Mouse (Mus musculus) frontal cortex, postnatal 25 days (tissue): ENCODE measurements at regions not wholly inside any gene's neighbourhood (a gene's known extent, or its start where the extent isn't known, plus 50 kb on each side); places are given as distances from the start of the nearest gene placed in this dataset.

Experiments used
- DNase-seq, 2 experiments: peaks; one replicate each; pipeline ENCODE4 v3.0.0; 2022; ENCODE audit warnings: low spot score in 2 of 2

GRCm38 (mm10) chr2:166271373-166272189 is 116.1 kb upstream of the Sulf2 start:
- DNase-seq, result no peak

GRCm38 (mm10) chr2:166270007-166270406 is 114.5 kb upstream of the Sulf2 start:
- no peak for DNase-seq

- no peak for DNase-seq
Measured at GRCm38 (mm10) chr2:166266915-166267314, 111.5 kb upstream of the Sulf2 start.

GRCm38 (mm10) chr2:166266507-166266906 is 111.0 kb upstream of the Sulf2 start:
- no peak for DNase-seq

- DNase-seq, result no peak
Measured at GRCm38 (mm10) chr2:166264756-166265155, 109.3 kb upstream of the Sulf2 start.

- no peak for DNase-seq
Measured at GRCm38 (mm10) chr2:166261799-166262198, 106.3 kb upstream of the Sulf2 start.

GRCm38 (mm10) chr2:166261065-166261464 is 105.6 kb upstream of the Sulf2 start:
- no peak for DNase-seq

- DNase-seq, result no peak
Measured at GRCm38 (mm10) chr2:166258771-166259180, 103.3 kb upstream of the Sulf2 start.

- DNase-seq, result no peak
Measured at GRCm38 (mm10) chr2:166257666-166258065, 102.2 kb upstream of the Sulf2 start.

GRCm38 (mm10) chr2:166256193-166256592 is 100.7 kb upstream of the Sulf2 start:
- DNase-seq, result no peak

GRCm38 (mm10) chr2:166254581-166254980 is 99.1 kb upstream of the Sulf2 start:
- no peak for DNase-seq

- DNase-seq, result no peak
Measured at GRCm38 (mm10) chr2:166252107-166252506, 96.6 kb upstream of the Sulf2 start.

- no peak for DNase-seq
Measured at GRCm38 (mm10) chr2:166251421-166251820, 96.0 kb upstream of the Sulf2 start.

GRCm38 (mm10) chr2:166250571-166250970 is 95.1 kb upstream of the Sulf2 start:
- DNase-seq, result no peak

- no peak for DNase-seq
Measured at GRCm38 (mm10) chr2:166249338-166249950, 94.0 kb upstream of the Sulf2 start.

GRCm38 (mm10) chr2:166246401-166247189 is 91.1 kb upstream of the Sulf2 start:
- DNase-seq, result no peak

- no peak for DNase-seq
Measured at GRCm38 (mm10) chr2:166245219-166245618, 89.8 kb upstream of the Sulf2 start.

- no peak for DNase-seq
Measured at GRCm38 (mm10) chr2:166242786-166243521, 87.5 kb upstream of the Sulf2 start.

- DNase-seq, result peak; percentile 22 to 33
Measured at GRCm38 (mm10) chr2:166241310-166241709, 85.8 kb upstream of the Sulf2 start.

GRCm38 (mm10) chr2:166240056-166240455 is 84.6 kb upstream of the Sulf2 start:
- no peak for DNase-seq

GRCm38 (mm10) chr2:166237554-166238269 is 82.2 kb upstream of the Sulf2 start:
- no peak for DNase-seq
